Mouse (Mus musculus): ENCODE data around the gene Hoxd12.

GRCm38 (mm10) chr2:74704393-74704998 lies 29.7 kb downstream of the Hoxd12 start, which contains the start of gene Hoxd8:
- TF ChIP-seq CTCF (IDR thresholded peaks at IDR 0.05; ENCODE audit: insufficient read depth, low read length): no peak
- no peak for TF ChIP-seq POLR2A (IDR thresholded peaks at IDR 0.05; ENCODE audit: borderline replicate concordance, extremely low read depth, low read depth, low read length)
